Mouse (Mus musculus): ENCODE results near the gene Birc6.
A peak's percentile ranks its signal among the peaks of the same experiment; 100 is the strongest.

The Birc6 gene

GRCm38 (mm10) chr17:74707637-74708152, 179.6 kb downstream of the Birc6 start:
- DNase-seq (ENCODE audit: low read depth, low spot score), result no peak

- DNase-seq (ENCODE audit: low read depth, low spot score), result no peak
These were observed 182.6 kb downstream of the Birc6 start for GRCm38 (mm10) chr17:74710731-74711130.

GRCm38 (mm10) chr17:74711627-74712026, 183.5 kb downstream of the Birc6 start:
- no peak for DNase-seq (ENCODE audit: low read depth, low spot score)

GRCm38 (mm10) chr17:74715128-74715527, 187.0 kb downstream of the Birc6 start:
- no peak for DNase-seq (ENCODE audit: low read depth, low spot score)

GRCm38 (mm10) chr17:74715724-74716123, 187.6 kb downstream of the Birc6 start:
- no peak for DNase-seq (ENCODE audit: low read depth, low spot score)

- DNase-seq (ENCODE audit: low read depth, low spot score), result no peak
These were observed 188.5 kb downstream of the Birc6 start for GRCm38 (mm10) chr17:74716643-74717042.

- no peak for DNase-seq (ENCODE audit: low read depth, low spot score)
These were observed 189.1 kb downstream of the Birc6 start for GRCm38 (mm10) chr17:74717091-74717617.

- DNase-seq (ENCODE audit: low read depth, low spot score), result peak; percentile 97
These were observed 189.6 kb downstream of the Birc6 start, which contains the start of gene Ttc27 for GRCm38 (mm10) chr17:74717618-74718151. Gene Ttc27 (plus strand): TSS chr17:74717732.

- no peak for DNase-seq (ENCODE audit: low read depth, low spot score)
These were observed 204.8 kb downstream of the Birc6 start for GRCm38 (mm10) chr17:74732872-74733271.

GRCm38 (mm10) chr17:74735392-74735791, 207.3 kb downstream of the Birc6 start:
- DNase-seq (ENCODE audit: low read depth, low spot score), result no peak

GRCm38 (mm10) chr17:74749659-74750058, 221.6 kb downstream of the Birc6 start:
- no peak for DNase-seq (ENCODE audit: low read depth, low spot score)

- no peak for DNase-seq (ENCODE audit: low read depth, low spot score)
These were observed 222.9 kb downstream of the Birc6 start for GRCm38 (mm10) chr17:74751026-74751425.
